Comparison of ENCODE assay signal across 13 mouse cellular contexts in the genomic region with DNA sequence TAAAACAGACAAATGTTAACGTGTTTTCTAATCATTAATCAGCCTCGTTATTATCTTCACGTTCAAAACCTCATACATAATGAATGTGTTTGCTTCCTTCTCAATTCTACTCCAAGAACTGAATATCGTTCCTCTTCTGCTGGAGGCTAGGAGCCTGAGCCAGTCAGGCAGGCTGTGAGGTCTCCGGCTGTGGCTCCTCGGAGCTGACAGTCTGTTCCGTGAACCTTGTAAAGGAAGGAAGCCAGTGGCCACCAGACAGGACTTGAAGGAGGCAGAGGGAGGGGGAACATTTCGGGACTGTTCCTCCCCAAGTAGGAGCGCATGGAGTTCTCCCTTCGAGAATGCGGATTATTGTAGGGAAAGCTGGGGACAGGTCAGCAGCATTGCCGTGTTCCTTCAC.
A peak's percentile ranks its signal among the peaks of the same experiment; 100 is the strongest.
DNase-seq lines count a peak whose midpoint lies in the region; ATAC-seq and TF ChIP-seq lines count a peak whose summit lies in the region.
"Had no signal": no experiment of that assay in that cellular context is flagged by ENCODE, and none has a peak within 500 bp of the region (broad histone marks: within the 10 kb centered on the region; RNA-seq: fewer than 3 reads in every experiment).

No protein-coding gene starts in this region.

- no peak for DNase-seq in spleen, adult 2 months (ENCODE audit: low read depth in 1 of 2, low spot score in 2 of 2)
- DNase-seq in spleen, adult 18-20 months, result no peak
- DNase-seq in kidney, postnatal 14 days, result peak; percentile 26
- DNase-seq in B cell, adult 2 months, result no peak
- DNase-seq: adrenal gland, adult 8-10 months; cerebellum, adult 2 months; gastrocnemius, postnatal 25 days had no signal

- H3K4me3 ChIP-seq in forebrain, embryonic 16.5 days (replicated peaks; ENCODE audit: low read length), result no peak overlapping the region
- H3K4me3 ChIP-seq in forebrain, embryonic 13.5 days, result no peak overlapping the region
- peak overlapping the region; percentile 12; the same call in 1 of the 2 replicates for H3K4me3 ChIP-seq in spleen, adult 2 months (ENCODE audit: extremely low read depth, insufficient read depth, insufficient read length)
- H3K4me3 ChIP-seq in stomach, embryonic 16.5 days (replicated peaks; ENCODE audit: low read length), result 0 out of 2 replicates have a peak overlapping the region, but pooled peaks have one; percentile 8
- no peak overlapping the region for H3K4me3 ChIP-seq in forebrain, embryonic 15.5 days
- H3K4me3 ChIP-seq: erythroblast, embryonic 14.5 days; lung, embryonic 15.5 days had no signal

- no peak for TF ChIP-seq CTCF in spleen, adult 2 months (IDR thresholded peaks at IDR 0.05; ENCODE audit: extremely low read depth, insufficient read depth, insufficient read length, insufficient replicate concordance)

- H3K4me2 ChIP-seq in forebrain, embryonic 16.5 days (ENCODE audit: low read length), result no peak overlapping the region
- H3K4me2 ChIP-seq in forebrain, embryonic 13.5 days, result no peak overlapping the region
- peak overlapping the region; percentile 30 for H3K4me2 ChIP-seq in stomach, embryonic 16.5 days (ENCODE audit: low read depth, low read length)
- no peak overlapping the region for H3K4me2 ChIP-seq in forebrain, embryonic 15.5 days (replicated peaks)
- H3K4me2 ChIP-seq: lung, embryonic 15.5 days had no signal

- H3K27me3 ChIP-seq in forebrain, embryonic 16.5 days (replicated peaks; ENCODE audit: control insufficient read depth, insufficient read depth, low read length), result no peaks in the 10 kb centered on the region
- no peaks in the 10 kb centered on the region for H3K27me3 ChIP-seq in forebrain, embryonic 13.5 days
- H3K27me3 ChIP-seq in spleen, adult 2 months (ENCODE audit: control insufficient read depth, insufficient read depth, low read length), result no peaks in the 10 kb centered on the region
- H3K27me3 ChIP-seq in stomach, embryonic 16.5 days (ENCODE audit: control insufficient read depth, insufficient read depth, low read length), result no peaks in the 10 kb centered on the region
- H3K27me3 ChIP-seq in forebrain, embryonic 15.5 days, result no peaks in the 10 kb centered on the region
- H3K27me3 ChIP-seq: lung, embryonic 15.5 days had no signal

- H3K9me3 ChIP-seq in forebrain, embryonic 16.5 days (ENCODE audit: control insufficient read depth, low read length), result no peaks in the 10 kb centered on the region
- H3K9me3 ChIP-seq in forebrain, embryonic 13.5 days (replicated peaks), result no peaks in the 10 kb centered on the region
- H3K9me3 ChIP-seq in stomach, embryonic 16.5 days (replicated peaks; ENCODE audit: control insufficient read depth, low read length), result no peaks in the 10 kb centered on the region
- no peaks in the 10 kb centered on the region for H3K9me3 ChIP-seq in forebrain, embryonic 15.5 days
- H3K9me3 ChIP-seq: lung, embryonic 15.5 days had no signal

- H3K36me3 ChIP-seq in forebrain, embryonic 16.5 days (ENCODE audit: control insufficient read depth, insufficient read depth), result no peaks in the 10 kb centered on the region
- peaks cover 8% of the 10 kb centered on the region; the same call in 1 of the 2 replicates for H3K36me3 ChIP-seq in forebrain, embryonic 13.5 days (ENCODE audit: poor library complexity, severe bottlenecking)
- H3K36me3 ChIP-seq in spleen, adult 2 months (ENCODE audit: control insufficient read depth, insufficient read depth, low read length), result no peaks in the 10 kb centered on the region
- H3K36me3 ChIP-seq in stomach, embryonic 16.5 days (ENCODE audit: control insufficient read depth, insufficient read depth, low read length), result no peaks in the 10 kb centered on the region
- 0 out of 2 replicates have a peak, but pooled peaks cover 3% of the 10 kb centered on the region for H3K36me3 ChIP-seq in forebrain, embryonic 15.5 days
- H3K36me3 ChIP-seq: lung, embryonic 15.5 days had no signal

- no peak overlapping the region for H3K9ac ChIP-seq in forebrain, embryonic 16.5 days (replicated peaks; ENCODE audit: low read depth, low read length)
- no peak overlapping the region for H3K9ac ChIP-seq in forebrain, embryonic 13.5 days
- H3K9ac ChIP-seq in stomach, embryonic 16.5 days (ENCODE audit: low read length), result no peak overlapping the region
- no peak overlapping the region for H3K9ac ChIP-seq in forebrain, embryonic 15.5 days (replicated peaks)
- H3K9ac ChIP-seq: lung, embryonic 15.5 days had no signal

- no peak for TF ChIP-seq POLR2A in spleen, adult 2 months (IDR thresholded peaks at IDR 0.05; ENCODE audit: low read depth, low read length)

- H3K4me1 ChIP-seq in forebrain, embryonic 16.5 days (replicated peaks; ENCODE audit: control insufficient read depth, insufficient read depth, low read length), result peaks cover 16% of the 10 kb centered on the region; the same call in 1 of the 2 replicates
- peaks cover 24% of the 10 kb centered on the region for H3K4me1 ChIP-seq in forebrain, embryonic 13.5 days
- no peaks in the 10 kb centered on the region for H3K4me1 ChIP-seq in spleen, adult 2 months (ENCODE audit: control insufficient read depth, insufficient read depth, insufficient read length)
- H3K4me1 ChIP-seq in stomach, embryonic 16.5 days (ENCODE audit: control insufficient read depth, insufficient read depth, low read length), result peaks cover 12% of the 10 kb centered on the region
- peaks cover 16% of the 10 kb centered on the region for H3K4me1 ChIP-seq in forebrain, embryonic 15.5 days

- WGBS in forebrain, embryonic 16.5 days, result 49% methylated on average over 12 of the region's 12 CpGs
- 57% methylated on average over 12 of the region's 12 CpGs for WGBS in forebrain, embryonic 13.5 days
- 25% methylated on average over 12 of the region's 12 CpGs for WGBS in spleen, adult 2 months
- 44% methylated on average over 12 of the region's 12 CpGs for WGBS in stomach, embryonic 16.5 days
- WGBS in forebrain, embryonic 15.5 days, result 50% methylated on average over 12 of the region's 12 CpGs

- peak overlapping the region; percentile 14; the same call in 1 of the 2 replicates for H3K27ac ChIP-seq in forebrain, embryonic 16.5 days (ENCODE audit: low read length)
- H3K27ac ChIP-seq in forebrain, embryonic 13.5 days, result no peak overlapping the region
- no peak overlapping the region; the same call in none of the 2 replicates for H3K27ac ChIP-seq in spleen, adult 2 months (ENCODE audit: insufficient read depth, low read length)
- peak overlapping the region; percentile 49; the same call in 1 of the 2 replicates for H3K27ac ChIP-seq in stomach, embryonic 16.5 days (ENCODE audit: low read length)
- no peak overlapping the region for H3K27ac ChIP-seq in forebrain, embryonic 15.5 days (replicated peaks)
- H3K27ac ChIP-seq: lung, embryonic 15.5 days had no signal

- ATAC-seq in forebrain, embryonic 16.5 days, result no peak
- ATAC-seq in forebrain, embryonic 13.5 days, result no peak
- ATAC-seq in stomach, embryonic 16.5 days (ENCODE audit: insufficient read depth, low FRiP score), result no peak
- no peak for ATAC-seq in forebrain, embryonic 15.5 days (replicated peaks)

Comparison
In these comparisons a context has a peak if more than half of its experiments do, and no peak if none do; other contexts are left out.
1. H3K27ac ChIP-seq: peak in forebrain, embryonic 16.5 days (single experiment) and stomach, embryonic 16.5 days (single experiment); none in forebrain, embryonic 13.5 days (single experiment), spleen, adult 2 months (single experiment) and forebrain, embryonic 15.5 days (single experiment).
2. H3K4me3 ChIP-seq: peak in spleen, adult 2 months (single experiment) and stomach, embryonic 16.5 days (single experiment); none in forebrain, embryonic 16.5 days (single experiment), forebrain, embryonic 13.5 days (single experiment) and forebrain, embryonic 15.5 days (single experiment).